Mouse (Mus musculus): Measurements from ENCODE around the gene Ppargc1a. TPM values are rescaled to one million over a fixed set of nuclear protein-coding genes. Genes with fewer than 3 reads are reported as not detected.

Ppargc1a gene
- polyA plus RNA-seq, 1 experiment from 2014 or later = 15.0 TPM

DNA sequence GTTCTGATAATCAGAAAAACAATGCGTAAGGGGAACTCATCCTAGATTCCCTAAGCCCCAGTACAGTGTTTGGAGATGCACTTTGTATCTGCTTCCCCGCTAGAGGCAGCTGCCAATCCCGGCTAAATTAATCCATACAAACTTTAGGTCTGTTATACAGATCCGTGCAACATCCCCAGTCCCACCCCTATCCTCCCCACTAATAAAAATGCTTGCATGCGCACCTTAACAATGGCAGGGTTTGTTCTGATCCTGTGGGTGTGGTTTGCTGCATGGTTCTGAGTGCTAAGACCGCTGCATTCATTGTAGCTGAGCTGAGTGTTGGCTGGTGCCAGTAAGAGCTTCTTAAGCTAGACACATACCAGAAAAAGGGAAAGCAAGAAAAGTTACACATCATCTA is 72.1 kb downstream of the Ppargc1a start:
- ATAC-seq = no peak
- Histone ChIP-seq H3K4me3 (ENCODE audit: low read depth, low read length) (no peak overlapping the region), H3K9ac (ENCODE audit: low read depth, low read length) (no peak overlapping the region)

GRCm38 (mm10) chr5:51494358-51494876 is 73.1 kb downstream of the Ppargc1a start:
- Histone ChIP-seq H3K27ac (ENCODE audit: low read length) (no peak overlapping the region), H3K9ac (ENCODE audit: low read depth, low read length) (no peak overlapping the region), H3K9me3 (replicated peaks; ENCODE audit: control insufficient read depth, low read length, poor library complexity, severe bottlenecking) (no peaks in the 10 kb centered on the region), H3K4me3 (ENCODE audit: low read depth, low read length) (no peak overlapping the region), H3K27me3 (ENCODE audit: control insufficient read depth, insufficient read depth, low read depth, low read length) (no peaks in the 10 kb centered on the region), H3K4me1 (ENCODE audit: control insufficient read depth, insufficient read depth, low read length) (no peaks in the 10 kb centered on the region), H3K36me3 (ENCODE audit: control insufficient read depth, insufficient read depth, low read length) (no peaks in the 10 kb centered on the region), H3K4me2 (ENCODE audit: low read length) (no peak overlapping the region)
- no peak for ATAC-seq
- 78% methylated on average over 15 of the region's 15 CpGs for WGBS

More for the DNA sequence above, 72.1 kb downstream of the Ppargc1a start:
- Histone ChIP-seq H3K4me2 (ENCODE audit: low read length) (peak overlapping the region; percentile 22), H3K36me3 (ENCODE audit: control insufficient read depth, insufficient read depth, low read length) (no peaks in the 10 kb centered on the region), H3K27ac (ENCODE audit: low read length) (no peak overlapping the region), H3K27me3 (ENCODE audit: control insufficient read depth, insufficient read depth, low read depth, low read length) (no peaks in the 10 kb centered on the region), H3K9me3 (replicated peaks; ENCODE audit: control insufficient read depth, low read length, poor library complexity, severe bottlenecking) (no peaks in the 10 kb centered on the region), H3K4me1 (ENCODE audit: control insufficient read depth, insufficient read depth, low read length) (no peaks in the 10 kb centered on the region)
- 48% methylated on average over 6 of the region's 6 CpGs for WGBS

DNA sequence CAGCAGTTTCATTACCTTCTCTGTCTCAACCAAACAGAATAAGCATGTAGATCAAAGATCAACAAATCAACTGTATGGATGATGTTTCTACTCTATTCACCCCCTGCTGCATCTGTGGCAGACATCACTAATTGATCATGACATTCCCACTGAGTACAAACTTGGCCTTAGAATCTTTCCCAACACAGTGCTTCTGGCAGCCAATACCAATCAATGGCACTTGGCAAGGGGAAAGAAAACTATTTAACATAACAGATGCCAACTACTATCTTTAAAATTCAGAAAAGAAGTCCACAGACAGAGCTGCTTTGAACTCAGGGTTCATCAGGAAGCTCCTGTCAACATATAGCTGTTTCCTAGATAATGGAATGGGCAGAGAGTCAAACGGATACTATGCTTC is 83.8 kb downstream of the Ppargc1a start:
- H3K4me1 ChIP-seq (ENCODE audit: control insufficient read depth, insufficient read depth, low read length) = no peaks in the 10 kb centered on the region
- no peak for ATAC-seq
- H3K4me3 ChIP-seq (ENCODE audit: low read depth, low read length) = no peak overlapping the region
- H3K36me3 ChIP-seq (ENCODE audit: control insufficient read depth, insufficient read depth, low read length) = no peaks in the 10 kb centered on the region
- 68% methylated on average over 1 of the region's 1 CpGs for WGBS
- H3K9me3 ChIP-seq (replicated peaks; ENCODE audit: control insufficient read depth, low read length, poor library complexity, severe bottlenecking) = no peaks in the 10 kb centered on the region
- H3K9ac ChIP-seq (ENCODE audit: low read depth, low read length) = no peak overlapping the region
- no peaks in the 10 kb centered on the region for H3K27me3 ChIP-seq (ENCODE audit: control insufficient read depth, insufficient read depth, low read depth, low read length)
- no peak overlapping the region for H3K4me2 ChIP-seq (ENCODE audit: low read length)
- H3K27ac ChIP-seq (ENCODE audit: low read length) = no peak overlapping the region

DNA sequence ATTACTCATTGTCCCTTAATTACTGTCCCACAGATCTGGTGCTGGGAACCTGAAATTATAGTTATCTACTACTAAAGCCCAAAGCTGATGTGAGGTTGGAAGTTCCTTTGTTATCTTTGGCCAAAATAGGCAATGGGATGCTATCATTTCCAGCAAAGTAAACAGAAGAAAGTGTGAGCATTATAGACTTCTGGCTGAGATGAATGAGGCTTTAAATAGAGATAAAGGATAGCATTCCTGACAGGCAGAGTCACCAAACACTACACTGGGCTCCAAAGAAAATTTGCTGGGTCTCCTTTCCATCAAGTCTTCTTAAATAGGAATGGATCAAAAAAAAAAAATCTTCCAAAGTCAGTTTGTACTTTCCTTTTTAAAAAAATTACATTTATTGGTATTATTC is 87.7 kb downstream of the Ppargc1a start:
- no peak overlapping the region for H3K9ac ChIP-seq (ENCODE audit: low read depth, low read length)
- no peak overlapping the region for H3K4me2 ChIP-seq (ENCODE audit: low read length)
- H3K27me3 ChIP-seq (ENCODE audit: control insufficient read depth, insufficient read depth, low read depth, low read length) = no peaks in the 10 kb centered on the region
- no peak overlapping the region for H3K27ac ChIP-seq (ENCODE audit: low read length)
- no peaks in the 10 kb centered on the region for H3K9me3 ChIP-seq (replicated peaks; ENCODE audit: control insufficient read depth, low read length, poor library complexity, severe bottlenecking)
- H3K36me3 ChIP-seq (ENCODE audit: control insufficient read depth, insufficient read depth, low read length) = no peaks in the 10 kb centered on the region
- ATAC-seq = no peak
- no peaks in the 10 kb centered on the region for H3K4me1 ChIP-seq (ENCODE audit: control insufficient read depth, insufficient read depth, low read length)
- H3K4me3 ChIP-seq (ENCODE audit: low read depth, low read length) = no peak overlapping the region

DNA sequence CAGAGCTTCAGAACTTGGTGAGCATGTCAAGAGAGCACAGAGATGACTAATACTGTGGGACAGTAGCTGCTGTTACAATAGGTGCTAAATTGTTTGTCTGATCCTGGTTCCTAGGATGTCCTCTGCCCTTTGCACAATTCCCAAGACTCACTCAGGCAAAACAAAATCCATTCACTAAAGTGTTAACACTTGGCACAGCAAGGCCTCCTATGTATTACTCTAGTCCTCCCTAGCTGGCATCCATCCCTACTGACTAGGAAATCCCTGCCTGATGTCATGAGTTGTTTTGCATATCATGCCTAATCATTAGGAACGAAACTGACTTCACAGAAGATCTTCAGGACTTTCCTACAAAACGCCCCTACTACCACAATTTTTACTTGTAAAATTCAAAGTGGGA is 88.1 kb downstream of the Ppargc1a start:
- H3K4me3 ChIP-seq (ENCODE audit: low read depth, low read length) = no peak overlapping the region
- no peak for ATAC-seq
- no peak overlapping the region for H3K4me2 ChIP-seq (ENCODE audit: low read length)
- H3K9ac ChIP-seq (ENCODE audit: low read depth, low read length) = no peak overlapping the region
- H3K27ac ChIP-seq (ENCODE audit: low read length) = no peak overlapping the region
- WGBS = 77% methylated on average over 2 of the region's 2 CpGs
- no peaks in the 10 kb centered on the region for H3K36me3 ChIP-seq (ENCODE audit: control insufficient read depth, insufficient read depth, low read length)
- H3K4me1 ChIP-seq (ENCODE audit: control insufficient read depth, insufficient read depth, low read length) = no peaks in the 10 kb centered on the region
- H3K27me3 ChIP-seq (ENCODE audit: control insufficient read depth, insufficient read depth, low read depth, low read length) = no peaks in the 10 kb centered on the region
- H3K9me3 ChIP-seq (replicated peaks; ENCODE audit: control insufficient read depth, low read length, poor library complexity, severe bottlenecking) = no peaks in the 10 kb centered on the region

DNA sequence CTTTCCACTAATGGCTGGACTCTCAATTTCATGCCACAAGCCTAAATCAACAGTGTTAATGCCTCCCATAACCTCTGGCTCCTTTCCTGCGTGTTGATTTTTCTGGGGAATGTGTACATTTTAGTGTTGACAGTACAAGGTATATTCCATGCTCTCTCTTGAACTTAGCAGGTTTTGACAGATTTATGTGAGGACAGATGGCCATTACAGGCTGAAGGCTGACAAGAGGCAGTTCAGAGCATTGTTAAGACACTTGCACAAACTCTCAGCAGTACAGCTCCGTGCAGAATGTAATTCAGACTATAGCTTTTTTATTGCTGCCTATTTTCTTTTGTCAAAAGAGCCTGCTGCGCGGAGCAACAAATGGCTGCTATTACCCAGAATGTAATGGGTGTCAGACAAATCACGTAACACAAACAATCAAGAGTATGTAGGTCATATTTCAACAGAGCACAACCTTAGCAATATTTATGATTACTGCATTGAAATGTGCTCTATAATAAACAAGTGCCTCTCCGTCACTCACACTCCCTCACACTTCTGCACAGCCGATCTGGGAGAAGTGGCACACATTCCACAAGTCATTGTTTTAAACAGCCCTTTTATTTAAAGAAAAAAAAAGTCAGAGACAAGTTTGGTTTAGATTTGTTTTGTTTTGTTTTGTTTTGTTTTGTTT is 89.1 kb downstream of the Ppargc1a start:
- no peak overlapping the region for H3K4me2 ChIP-seq (ENCODE audit: low read length)
- no peak overlapping the region for H3K27ac ChIP-seq (ENCODE audit: low read length)
- ATAC-seq = no peak
- 37% methylated on average over 7 of the region's 7 CpGs for WGBS
- H3K9me3 ChIP-seq (replicated peaks; ENCODE audit: control insufficient read depth, low read length, poor library complexity, severe bottlenecking) = peaks cover under 1% of the 10 kb centered on the region; the same call in 1 of the 2 replicates
- H3K36me3 ChIP-seq (ENCODE audit: control insufficient read depth, insufficient read depth, low read length) = peaks cover 3% of the 10 kb centered on the region; the same call in 1 of the 2 replicates
- H3K4me3 ChIP-seq (ENCODE audit: low read depth, low read length) = no peak overlapping the region
- no peak overlapping the region for H3K9ac ChIP-seq (ENCODE audit: low read depth, low read length)
- H3K27me3 ChIP-seq (ENCODE audit: control insufficient read depth, insufficient read depth, low read depth, low read length) = no peaks in the 10 kb centered on the region
- H3K4me1 ChIP-seq (ENCODE audit: control insufficient read depth, insufficient read depth, low read length) = no peaks in the 10 kb centered on the region

DNA sequence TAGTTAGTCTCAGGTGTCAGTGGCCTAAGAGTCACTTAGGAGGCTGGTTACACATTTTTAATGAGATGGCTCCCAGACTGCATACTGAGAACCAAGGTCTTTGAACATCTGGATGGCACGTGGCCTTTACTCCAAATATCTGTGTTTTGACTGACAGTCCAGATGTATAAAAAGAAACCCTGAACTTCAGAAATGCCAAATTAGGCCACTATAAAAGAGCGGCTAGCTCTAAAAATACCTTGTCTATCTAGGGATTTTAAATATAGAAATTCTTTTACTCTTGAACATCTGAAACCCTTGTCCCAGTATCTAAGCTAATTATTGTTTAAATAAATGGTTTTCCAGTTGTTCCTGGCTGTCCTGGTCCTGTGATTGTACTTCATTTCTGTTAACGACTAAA is 90.4 kb downstream of the Ppargc1a start:
- ATAC-seq = no peak
- Histone ChIP-seq H3K27ac (ENCODE audit: low read length) (no peak overlapping the region), H3K4me1 (ENCODE audit: control insufficient read depth, insufficient read depth, low read length) (no peaks in the 10 kb centered on the region), H3K36me3 (ENCODE audit: control insufficient read depth, insufficient read depth, low read length) (peaks cover 11% of the 10 kb centered on the region), H3K9me3 (replicated peaks; ENCODE audit: control insufficient read depth, low read length, poor library complexity, severe bottlenecking) (peaks cover 6% of the 10 kb centered on the region; the same call in 1 of the 2 replicates), H3K9ac (ENCODE audit: low read depth, low read length) (no peak overlapping the region), H3K27me3 (ENCODE audit: control insufficient read depth, insufficient read depth, low read depth, low read length) (no peaks in the 10 kb centered on the region), H3K4me3 (ENCODE audit: low read depth, low read length) (no peak overlapping the region), H3K4me2 (ENCODE audit: low read length) (no peak overlapping the region)
- 79% methylated on average over 3 of the region's 3 CpGs for WGBS

DNA sequence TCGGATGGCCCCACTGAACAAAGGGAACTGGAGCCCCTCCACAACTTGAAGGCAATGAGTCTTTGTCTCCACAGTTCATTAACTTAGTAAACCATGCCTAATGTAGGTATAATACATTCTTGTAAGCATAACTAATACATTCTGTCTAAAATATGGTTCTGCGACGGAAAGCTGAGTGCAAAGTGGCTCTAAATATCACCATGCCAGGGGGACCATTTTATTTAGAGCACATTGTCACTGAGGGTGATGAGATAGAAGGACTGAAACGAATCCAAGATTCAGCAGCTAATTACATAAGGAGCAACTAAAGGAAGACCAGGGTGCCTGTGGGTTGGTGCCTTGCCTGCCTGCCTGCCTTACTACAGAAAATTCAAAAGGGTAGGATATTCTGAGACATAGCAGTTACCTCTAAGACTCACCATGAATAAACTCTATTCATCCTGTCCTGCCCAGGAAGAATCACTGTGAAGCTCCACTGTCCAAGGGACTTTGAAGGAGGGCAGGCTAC is 92.4 kb downstream of the Ppargc1a start:
- Histone ChIP-seq H3K9ac (ENCODE audit: low read depth, low read length) (no peak overlapping the region), H3K4me2 (ENCODE audit: low read length) (no peak overlapping the region), H3K4me3 (ENCODE audit: low read depth, low read length) (no peak overlapping the region), H3K4me1 (ENCODE audit: control insufficient read depth, insufficient read depth, low read length) (no peaks in the 10 kb centered on the region), H3K27ac (ENCODE audit: low read length) (no peak overlapping the region), H3K9me3 (replicated peaks; ENCODE audit: control insufficient read depth, low read length, poor library complexity, severe bottlenecking) (peaks cover 6% of the 10 kb centered on the region; the same call in 1 of the 2 replicates), H3K36me3 (ENCODE audit: control insufficient read depth, insufficient read depth, low read length) (peaks cover 11% of the 10 kb centered on the region), H3K27me3 (ENCODE audit: control insufficient read depth, insufficient read depth, low read depth, low read length) (no peaks in the 10 kb centered on the region)
- ATAC-seq = no peak
- WGBS = 56% methylated on average over 4 of the region's 4 CpGs

DNA sequence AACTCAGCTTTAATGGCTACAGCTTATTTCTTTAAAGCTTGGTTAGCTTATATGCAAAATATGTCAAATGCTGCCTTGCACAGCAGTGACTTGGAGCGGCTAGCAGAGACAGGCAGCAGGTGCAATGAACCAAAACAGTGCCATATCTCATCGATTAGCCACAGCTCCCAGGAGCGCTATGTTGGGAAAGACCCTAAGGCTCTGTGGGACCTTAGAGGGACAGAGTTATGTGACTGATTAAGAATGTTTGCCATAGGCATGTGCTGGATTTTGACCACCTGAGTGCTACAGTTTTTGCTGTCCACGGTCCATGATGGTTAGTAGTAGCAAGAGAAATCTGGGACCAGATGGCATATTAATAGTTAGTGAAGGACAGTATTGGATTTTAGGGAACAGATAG is 95.9 kb downstream of the Ppargc1a start:
- Histone ChIP-seq H3K9ac (ENCODE audit: low read depth, low read length) (no peak overlapping the region), H3K4me1 (ENCODE audit: control insufficient read depth, insufficient read depth, low read length) (no peaks in the 10 kb centered on the region), H3K4me2 (ENCODE audit: low read length) (no peak overlapping the region), H3K27me3 (ENCODE audit: control insufficient read depth, insufficient read depth, low read depth, low read length) (no peaks in the 10 kb centered on the region), H3K9me3 (replicated peaks; ENCODE audit: control insufficient read depth, low read length, poor library complexity, severe bottlenecking) (peaks cover 6% of the 10 kb centered on the region; the same call in 1 of the 2 replicates), H3K27ac (ENCODE audit: low read length) (no peak overlapping the region), H3K4me3 (ENCODE audit: low read depth, low read length) (no peak overlapping the region), H3K36me3 (ENCODE audit: control insufficient read depth, insufficient read depth, low read length) (peaks cover 11% of the 10 kb centered on the region)
- WGBS = 69% methylated on average over 4 of the region's 4 CpGs
- no peak for ATAC-seq
